In genomic region chr10:122448717-122449611, GRCm38 (mm10) we compare ENCODE assay signal across 8 mouse cellular contexts. TPM values are rescaled to one million over a fixed set of nuclear protein-coding genes. Genes with fewer than 3 reads are reported as not detected.
DNase-seq lines count a peak whose midpoint lies in the region; ATAC-seq and TF ChIP-seq lines count a peak whose summit lies in the region.

No protein-coding gene starts in this region.

- H3K27me3 ChIP-seq in hindbrain, postnatal 0 days (ENCODE audit: insufficient read depth, low read length) = peaks cover 6% of the 10 kb centered on the region; the same call in 1 of the 2 replicates
- H3K27me3 ChIP-seq in liver, embryonic 11.5 days (replicated peaks; ENCODE audit: control insufficient read depth, insufficient read depth, low read length) = peaks cover 25% of the 10 kb centered on the region
- H3K27me3 ChIP-seq in neural tube, embryonic 13.5 days = peaks cover 41% of the 10 kb centered on the region

- peak; percentile 77 for ATAC-seq in hindbrain, postnatal 0 days
- ATAC-seq in liver, embryonic 11.5 days (replicated peaks; ENCODE audit: low FRiP score) = peak; percentile 41
- peak; percentile 82 for ATAC-seq in neural tube, embryonic 13.5 days (ENCODE audit: low read depth)

- H3K27ac ChIP-seq in layer of hippocampus, adult 2 months = no peak overlapping the region
- no peak overlapping the region for H3K27ac ChIP-seq in hindbrain, postnatal 0 days
- no peak overlapping the region for H3K27ac ChIP-seq in liver, embryonic 11.5 days (ENCODE audit: low read depth, low read length)
- no peak overlapping the region for H3K27ac ChIP-seq in neural tube, embryonic 13.5 days (replicated peaks)

- peak overlapping the region; percentile 59 for H3K4me3 ChIP-seq in layer of hippocampus, adult 2 months
- peak overlapping the region; percentile 43 for H3K4me3 ChIP-seq in hindbrain, postnatal 0 days (ENCODE audit: low read length)
- peak overlapping the region; percentile 46 for H3K4me3 ChIP-seq in liver, embryonic 11.5 days (ENCODE audit: low read depth, low read length)
- peak overlapping the region; percentile 46 for H3K4me3 ChIP-seq in neural tube, embryonic 13.5 days

- H3K9ac ChIP-seq in hindbrain, postnatal 0 days (replicated peaks; ENCODE audit: low read length) = peak overlapping the region; percentile 34
- no peak overlapping the region for H3K9ac ChIP-seq in liver, embryonic 11.5 days (ENCODE audit: low read depth, low read length)
- H3K9ac ChIP-seq in neural tube, embryonic 13.5 days = peak overlapping the region; percentile 60

- H3K9me3 ChIP-seq in hindbrain, postnatal 0 days (ENCODE audit: low read length) = no peaks in the 10 kb centered on the region
- H3K9me3 ChIP-seq in liver, embryonic 11.5 days (ENCODE audit: control insufficient read depth, low read length) = no peaks in the 10 kb centered on the region
- H3K9me3 ChIP-seq in neural tube, embryonic 13.5 days = no peaks in the 10 kb centered on the region

- TF ChIP-seq CTCF in layer of hippocampus, adult 2 months (conservative IDR thresholded peaks at IDR 0.05) = peak; percentile 36; the same call in 1 of the 2 replicates
- TF ChIP-seq CTCF in hindbrain, postnatal 0 days (IDR thresholded peaks at IDR 0.05; ENCODE audit: low read depth) = peak; percentile 33

- WGBS in hindbrain, postnatal 0 days = 1% methylated on average over 68 of the region's 70 CpGs
- WGBS in liver, embryonic 11.5 days = 3% methylated on average over 70 of the region's 70 CpGs
- WGBS in neural tube, embryonic 13.5 days = 2% methylated on average over 70 of the region's 70 CpGs

- H3K36me3 ChIP-seq in hindbrain, postnatal 0 days (ENCODE audit: insufficient read depth, low read length) = no peaks in the 10 kb centered on the region
- H3K36me3 ChIP-seq in liver, embryonic 11.5 days (ENCODE audit: control insufficient read depth, insufficient read depth, low read length) = no peaks in the 10 kb centered on the region
- no peaks in the 10 kb centered on the region for H3K36me3 ChIP-seq in neural tube, embryonic 13.5 days

- 0 out of 2 replicates have a peak, but pooled peaks cover 12% of the 10 kb centered on the region for H3K4me1 ChIP-seq in hindbrain, postnatal 0 days (ENCODE audit: insufficient read depth, low read length)
- no peaks in the 10 kb centered on the region; the same call in 1 of the 2 replicates for H3K4me1 ChIP-seq in liver, embryonic 11.5 days (replicated peaks; ENCODE audit: control insufficient read depth, insufficient read depth, low read length)
- peaks cover 19% of the 10 kb centered on the region for H3K4me1 ChIP-seq in neural tube, embryonic 13.5 days (replicated peaks)

- peak overlapping the region; percentile 67 for H3K4me2 ChIP-seq in hindbrain, postnatal 0 days (ENCODE audit: low read depth, low read length)
- H3K4me2 ChIP-seq in liver, embryonic 11.5 days = peak overlapping the region; percentile 75
- H3K4me2 ChIP-seq in neural tube, embryonic 13.5 days = peak overlapping the region; percentile 76

- no peak for DNase-seq in layer of hippocampus, adult 2 months (ENCODE audit: low spot score in 2 of 2)
- no peak for DNase-seq in layer of hippocampus, adult 9-11 months
- DNase-seq in adrenal gland, postnatal 10 days = peak; percentile 41
- DNase-seq in forelimb bud, embryonic 11.5 days (ENCODE audit: low read depth, low spot score) = peak; percentile 55
- DNase-seq in hindbrain, postnatal 0 days (ENCODE audit: low spot score) = peak; percentile 64
- DNase-seq in liver, embryonic 11.5 days (ENCODE audit: low spot score) = peak; percentile 42
- no peak for DNase-seq in cerebellum, postnatal 36 days

RNA-seq across cellular contexts. Expression of gene Avpr1a, which starts 0.7 kb away (rescaled TPM):
- total RNA-seq in layer of hippocampus, adult 2 months (2021) = under 1 TPM; 0.39 to 0.67 TPM
- total RNA-seq in adrenal gland, postnatal 10 days (2021) = 10 to 100 TPM in 1 of 2 experiments, 1 to 10 TPM in 1; 6.1 to 12.1 TPM
- 5.2 and 5.6 TPM in 2 replicates for total RNA-seq in hindbrain, postnatal 0 days (2014; rRNA removed)
- polyA plus RNA-seq in hindbrain, postnatal 0 days (2015; fragmentation: Nextera tagmentation; extraction: Ambion mirVana) = 2.9 and 3.1 TPM in 2 replicates
- 1.1 and 1.5 TPM in 2 replicates for polyA plus RNA-seq in liver, embryonic 11.5 days (2014; fragmentation: Nextera tagmentation; extraction: Ambion mirVana)
- polyA plus RNA-seq in neural tube, embryonic 13.5 days (2015; fragmentation: Nextera tagmentation; extraction: Ambion mirVana) = 1.4 and 1.5 TPM in 2 replicates

Comparison
In these comparisons a context has a peak if more than half of its experiments do, and no peak if none do; other contexts are left out.
1. DNase-seq: peak in adrenal gland, postnatal 10 days (single experiment), forelimb bud, embryonic 11.5 days (single experiment), hindbrain, postnatal 0 days (single experiment) and liver, embryonic 11.5 days (single experiment); none in layer of hippocampus, adult 2 months (0 of 2), layer of hippocampus, adult 9-11 months (single experiment) and cerebellum, postnatal 36 days (0 of 2).
2. Peak in every context shown above with its lines, with median percentiles within 50 percentile points of each other: H3K4me3 ChIP-seq, ATAC-seq and H3K4me2 ChIP-seq.